Mouse (Mus musculus): ENCODE results near the gene Zfp423. TPM values are rescaled to one million over a fixed set of nuclear protein-coding genes. Genes with fewer than 3 reads are reported as not detected.
A peak's percentile ranks its signal among the peaks of the same experiment; 100 is the strongest.

The Zfp423 gene
- 24.8 and 29.7 TPM in 2 replicates for polyA plus RNA-seq (2016; fragmentation: Nextera tagmentation; extraction: Ambion mirVana)

GRCm38 (mm10) chr8:87959320-87959920 lies at the start of gene Zfp423:
Zfp423 (minus strand) TSS chr8:87959595.
- WGBS: 1% methylated on average over 31 of the region's 48 CpGs
- DNase-seq (ENCODE audit: low spot score): peak; percentile 83

GRCm38 (mm10) chr8:88006811-88007210 lies 47.4 kb upstream of the Zfp423 start:
- H3K9me3 ChIP-seq (replicated peaks): no peaks in the 10 kb centered on the region
- DNase-seq (ENCODE audit: low spot score): no peak
- no peak overlapping the region for H3K27ac ChIP-seq (replicated peaks)
- WGBS: 85% methylated on average over 5 of the region's 5 CpGs
- H3K4me1 ChIP-seq: peaks cover 6% of the 10 kb centered on the region; the same call in 1 of the 2 replicates
- H3K4me3 ChIP-seq: no peak overlapping the region
- no peaks in the 10 kb centered on the region for H3K27me3 ChIP-seq (ENCODE audit: low read depth, poor library complexity, severe bottlenecking)
- no peaks in the 10 kb centered on the region for H3K36me3 ChIP-seq

More at GRCm38 (mm10) chr8:87959320-87959920, at the start of gene Zfp423:
- Histone ChIP-seq H3K27ac (replicated peaks) (peak within 1 kb of the TSS; percentile 99), H3K36me3 (no peaks in the 10 kb centered on the region), H3K4me3 (peak within 1 kb of the TSS; percentile 93), H3K9me3 (replicated peaks) (no peaks in the 10 kb centered on the region), H3K27me3 (ENCODE audit: low read depth, poor library complexity, severe bottlenecking) (peaks cover 40% of the 10 kb centered on the region), H3K4me1 (peaks cover 80% of the 10 kb centered on the region)

GRCm38 (mm10) chr8:87984778-87985177 lies 25.4 kb upstream of the Zfp423 start:
- Histone ChIP-seq H3K36me3 (no peaks in the 10 kb centered on the region), H3K4me3 (no peak overlapping the region), H3K9me3 (replicated peaks) (no peaks in the 10 kb centered on the region), H3K4me1 (peaks cover 10% of the 10 kb centered on the region), H3K27me3 (ENCODE audit: low read depth, poor library complexity, severe bottlenecking) (no peaks in the 10 kb centered on the region), H3K27ac (replicated peaks) (no peak overlapping the region)
- no peak for DNase-seq (ENCODE audit: low spot score)
- 59% methylated on average over 5 of the region's 5 CpGs for WGBS

DNA sequence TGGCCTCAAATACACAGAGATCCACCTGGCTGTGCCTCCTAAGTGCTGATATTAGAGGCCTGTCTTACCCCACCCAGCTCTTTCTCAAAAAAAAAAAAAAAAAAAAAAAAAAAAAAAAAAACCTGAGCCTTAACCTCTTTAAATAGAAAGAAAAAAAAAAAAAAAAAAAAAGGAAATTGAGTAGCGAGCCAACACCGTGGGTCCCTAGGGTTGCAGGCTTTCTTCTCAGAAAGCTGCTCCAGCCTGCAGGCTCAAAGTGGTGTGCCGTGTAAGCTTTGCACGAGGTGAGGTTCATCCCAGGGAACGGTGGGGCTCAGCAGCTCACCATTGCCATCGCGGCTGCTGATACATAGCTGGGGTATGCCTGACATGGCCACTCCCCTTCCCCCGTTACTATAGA lies 24.6 kb upstream of the Zfp423 start:
- Histone ChIP-seq H3K4me3 (no peak overlapping the region), H3K36me3 (no peaks in the 10 kb centered on the region), H3K27me3 (ENCODE audit: low read depth, poor library complexity, severe bottlenecking) (no peaks in the 10 kb centered on the region), H3K9me3 (replicated peaks) (no peaks in the 10 kb centered on the region), H3K4me1 (peaks cover 10% of the 10 kb centered on the region), H3K27ac (replicated peaks) (no peak overlapping the region)
- DNase-seq (ENCODE audit: low spot score): no peak
- WGBS: 53% methylated on average over 8 of the region's 8 CpGs

GRCm38 (mm10) chr8:87982936-87983335 lies 23.5 kb upstream of the Zfp423 start:
- WGBS: 93% methylated on average over 4 of the region's 4 CpGs
- no peaks in the 10 kb centered on the region for H3K27me3 ChIP-seq (ENCODE audit: low read depth, poor library complexity, severe bottlenecking)
- no peaks in the 10 kb centered on the region for H3K9me3 ChIP-seq (replicated peaks)
- no peaks in the 10 kb centered on the region for H3K36me3 ChIP-seq
- H3K4me3 ChIP-seq: no peak overlapping the region
- no peak for DNase-seq (ENCODE audit: low spot score)
- peaks cover 10% of the 10 kb centered on the region for H3K4me1 ChIP-seq
- no peak overlapping the region for H3K27ac ChIP-seq (replicated peaks)

GRCm38 (mm10) chr8:87975466-87975809 lies 16.0 kb upstream of the Zfp423 start:
- Histone ChIP-seq H3K27ac (replicated peaks) (peak overlapping the region; percentile 77), H3K36me3 (no peaks in the 10 kb centered on the region), H3K9me3 (replicated peaks) (no peaks in the 10 kb centered on the region), H3K4me1 (peaks cover 35% of the 10 kb centered on the region), H3K27me3 (ENCODE audit: low read depth, poor library complexity, severe bottlenecking) (peaks cover 44% of the 10 kb centered on the region), H3K4me3 (peak overlapping the region; percentile 44)
- DNase-seq (ENCODE audit: low spot score): peak; percentile 37
- WGBS: 7% methylated on average over 1 of the region's 1 CpGs

- Histone ChIP-seq H3K27me3 (ENCODE audit: low read depth, poor library complexity, severe bottlenecking) (peaks cover 44% of the 10 kb centered on the region), H3K4me1 (peaks cover 35% of the 10 kb centered on the region), H3K9me3 (replicated peaks) (no peaks in the 10 kb centered on the region), H3K27ac (replicated peaks) (peak overlapping the region; percentile 77), H3K36me3 (no peaks in the 10 kb centered on the region), H3K4me3 (peak overlapping the region; percentile 44)
- DNase-seq (ENCODE audit: low spot score): peak; percentile 46
- WGBS: 1% methylated on average over 24 of the region's 24 CpGs
Measured at GRCm38 (mm10) chr8:87974759-87975465, 15.5 kb upstream of the Zfp423 start.

DNA sequence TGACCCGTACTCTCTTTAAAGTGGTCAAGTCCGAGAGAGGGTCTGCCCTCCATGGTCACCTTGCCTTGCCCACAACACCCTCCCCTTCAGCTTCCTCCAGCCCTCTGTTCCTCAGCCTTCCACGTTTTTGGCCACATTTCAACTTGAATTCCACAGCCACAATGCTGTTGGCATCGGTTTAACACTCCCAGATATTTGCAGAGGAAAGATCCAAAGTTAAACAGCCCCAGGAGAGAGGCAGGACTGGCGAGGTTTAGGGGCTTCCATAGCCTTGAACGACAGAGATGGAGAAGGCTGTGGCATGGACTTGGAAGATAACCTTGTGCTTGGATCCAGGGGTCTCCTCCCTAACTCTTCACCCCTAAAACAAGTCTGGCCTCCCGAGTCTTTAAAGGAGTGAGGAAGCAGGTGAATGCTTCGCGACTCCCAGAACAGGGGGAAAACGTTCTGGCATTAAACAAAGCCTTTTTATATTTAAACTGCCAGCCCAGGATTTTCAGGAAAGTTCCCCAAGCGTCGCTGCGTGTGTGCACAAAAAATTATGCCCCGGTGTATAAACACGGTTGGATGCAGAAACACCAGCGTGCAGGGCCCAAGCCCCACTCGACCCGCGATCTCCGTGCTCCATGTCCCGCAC lies 14.8 kb upstream of the Zfp423 start:
- H3K27ac ChIP-seq (replicated peaks): peak overlapping the region; percentile 77
- H3K4me1 ChIP-seq: peaks cover 37% of the 10 kb centered on the region
- DNase-seq (ENCODE audit: low spot score): no peak
- peak overlapping the region; percentile 44 for H3K4me3 ChIP-seq
- 7% methylated on average over 21 of the region's 21 CpGs for WGBS
- H3K27me3 ChIP-seq (ENCODE audit: low read depth, poor library complexity, severe bottlenecking): peaks cover 46% of the 10 kb centered on the region
- no peaks in the 10 kb centered on the region for H3K9me3 ChIP-seq (replicated peaks)
- H3K36me3 ChIP-seq: no peaks in the 10 kb centered on the region

- no peak for DNase-seq (ENCODE audit: low spot score)
- peaks cover 46% of the 10 kb centered on the region for H3K4me1 ChIP-seq
- no peak overlapping the region for H3K4me3 ChIP-seq
- H3K9me3 ChIP-seq (replicated peaks): no peaks in the 10 kb centered on the region
- WGBS: 16% methylated on average over 8 of the region's 8 CpGs
- peak overlapping the region; percentile 83 for H3K27ac ChIP-seq (replicated peaks)
- peaks cover 24% of the 10 kb centered on the region for H3K27me3 ChIP-seq (ENCODE audit: low read depth, poor library complexity, severe bottlenecking)
- H3K36me3 ChIP-seq: no peaks in the 10 kb centered on the region
Measured at GRCm38 (mm10) chr8:87967866-87968620, 8.6 kb upstream of the Zfp423 start.

DNA sequence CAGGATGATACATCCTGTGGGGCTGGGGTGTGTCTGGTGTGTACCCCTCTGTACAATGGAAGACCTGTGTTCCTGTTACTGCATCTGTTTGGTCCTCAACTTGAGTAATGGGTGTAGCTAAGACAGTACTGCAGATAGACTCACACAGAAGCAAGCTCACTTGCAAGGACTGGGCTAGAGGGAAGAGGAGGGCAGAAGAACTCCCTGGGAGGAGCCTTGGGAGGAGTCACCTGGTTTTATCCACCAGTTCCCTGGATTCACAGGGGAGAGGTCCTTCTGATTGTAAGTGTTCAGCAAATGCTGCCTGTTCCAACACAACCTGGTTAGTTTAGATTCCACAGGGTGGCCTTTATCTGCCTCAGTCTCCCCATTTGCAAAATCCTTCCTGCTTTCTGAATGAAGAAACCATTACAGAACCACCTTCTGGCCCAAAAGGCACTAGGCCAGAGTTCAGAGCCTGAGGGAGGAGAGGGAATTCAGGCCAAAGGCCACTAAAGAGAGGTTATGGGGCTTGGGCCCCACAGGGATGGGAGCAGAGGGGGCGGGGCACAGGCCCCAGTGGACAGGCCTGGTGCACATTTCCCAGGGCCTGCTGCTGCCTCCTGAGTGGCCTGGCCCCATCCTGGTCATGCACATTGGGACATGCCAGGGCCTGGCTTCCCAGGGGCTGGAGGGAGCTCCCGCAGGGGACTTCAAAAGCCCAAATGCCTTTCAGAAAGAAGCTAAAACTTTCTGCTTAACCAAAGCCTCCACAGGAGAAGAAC lies 7.8 kb upstream of the Zfp423 start:
- peak; percentile 55 for DNase-seq (ENCODE audit: low spot score)
- H3K36me3 ChIP-seq: no peaks in the 10 kb centered on the region
- H3K27me3 ChIP-seq (ENCODE audit: low read depth, poor library complexity, severe bottlenecking): peaks cover 32% of the 10 kb centered on the region
- no peaks in the 10 kb centered on the region for H3K9me3 ChIP-seq (replicated peaks)
- H3K4me1 ChIP-seq: peaks cover 54% of the 10 kb centered on the region
- 0% methylated on average over 2 of the region's 2 CpGs for WGBS
- peak overlapping the region; percentile 83 for H3K27ac ChIP-seq (replicated peaks)
- H3K4me3 ChIP-seq: no peak overlapping the region

GRCm38 (mm10) chr8:87962514-87963225 lies 3.3 kb upstream of the Zfp423 start:
- peak overlapping the region; percentile 93 for H3K4me3 ChIP-seq
- 2% methylated on average over 26 of the region's 26 CpGs for WGBS
- DNase-seq (ENCODE audit: low spot score): peak; percentile 38
- peaks cover 47% of the 10 kb centered on the region for H3K27me3 ChIP-seq (ENCODE audit: low read depth, poor library complexity, severe bottlenecking)
- H3K9me3 ChIP-seq (replicated peaks): no peaks in the 10 kb centered on the region
- peaks cover 67% of the 10 kb centered on the region for H3K4me1 ChIP-seq
- peak overlapping the region; percentile 99 for H3K27ac ChIP-seq (replicated peaks)
- H3K36me3 ChIP-seq: no peaks in the 10 kb centered on the region
